7 mouse cellular contexts compared by ENCODE assay signal in genomic region chr10:28843755-28844717, GRCm38 (mm10).
A peak's percentile ranks its signal among the peaks of the same experiment; 100 is the strongest.
DNase-seq lines count a peak whose midpoint lies in the region; ATAC-seq and TF ChIP-seq lines count a peak whose summit lies in the region.

No protein-coding gene starts in this region.

- DNase-seq in ES-CJ7 (ENCODE audit: low read depth, low spot score) (peak; percentile 44), adipocyte (ENCODE audit: low spot score) (peak; percentile 77)
- DNase-seq in embryo, embryonic 10 days (ENCODE audit: low spot score), result peak; percentile 78
- DNase-seq in heart, postnatal 36 days, result peak; percentile 21 to 37
- DNase-seq in layer of hippocampus, adult 11-12 months (ENCODE audit: low spot score), result peak; percentile 58
- DNase-seq in lung, postnatal 0 days (ENCODE audit: low spot score), result peak; percentile 76
- DNase-seq in right cerebral cortex, adult 2 months (ENCODE audit: low spot score in 2 of 2), result peak; percentile 73

- no peak overlapping the region for H3K9ac ChIP-seq in lung, postnatal 0 days (replicated peaks; ENCODE audit: low read depth)

- TF ChIP-seq CTCF in lung, postnatal 0 days (IDR thresholded peaks at IDR 0.05), result peak; percentile 87

- no peak overlapping the region for H3K4me3 ChIP-seq in lung, postnatal 0 days (ENCODE audit: low read depth, low read length)

- H3K36me3 ChIP-seq in lung, postnatal 0 days (ENCODE audit: insufficient read depth, low read length), result no peaks in the 10 kb centered on the region

- TF ChIP-seq EP300 in lung, postnatal 0 days (IDR thresholded peaks at IDR 0.05), result no peak

- H3K27ac ChIP-seq in lung, postnatal 0 days (ENCODE audit: low read length), result no peak overlapping the region

- no peak overlapping the region for H3K4me2 ChIP-seq in lung, postnatal 0 days (replicated peaks; ENCODE audit: low read depth, low read length)

- no peak for ATAC-seq in lung, postnatal 0 days

- no peaks in the 10 kb centered on the region for H3K27me3 ChIP-seq in lung, postnatal 0 days (replicated peaks; ENCODE audit: insufficient read depth, low read length)

- H3K9me3 ChIP-seq in lung, postnatal 0 days (ENCODE audit: low read length), result no peaks in the 10 kb centered on the region

- intact Hi-C loops in heart, postnatal 36 days (cut with DNase I), result loop anchor here (2.0 to 10.0 kb wide), 2 partner anchors 359 to 1079 kb away; no protein-coding TSS in a partner anchor

- WGBS in lung, postnatal 0 days, result 27% methylated on average over 7 of the region's 7 CpGs

- H3K4me1 ChIP-seq in lung, postnatal 0 days (ENCODE audit: insufficient read depth, low read depth, low read length), result no peaks in the 10 kb centered on the region
